Mouse (Mus musculus): Measurements from ENCODE around the gene Tnrc6a.

Tnrc6a gene

GRCm38 (mm10) chr7:123124735-123125181 lies 1.1 kb downstream of the Tnrc6a start:
- DNase-seq (ENCODE audit: low read depth), result peak; percentile 44

- no peak for DNase-seq (ENCODE audit: low read depth)
These were observed 2.4 kb downstream of the Tnrc6a start for GRCm38 (mm10) chr7:123126056-123126455.

GRCm38 (mm10) chr7:123127301-123127700 lies 3.6 kb downstream of the Tnrc6a start:
- DNase-seq (ENCODE audit: low read depth), result peak; percentile 52

- no peak for DNase-seq (ENCODE audit: low read depth)
These were observed 4.3 kb downstream of the Tnrc6a start for GRCm38 (mm10) chr7:123127981-123128380.

DNA sequence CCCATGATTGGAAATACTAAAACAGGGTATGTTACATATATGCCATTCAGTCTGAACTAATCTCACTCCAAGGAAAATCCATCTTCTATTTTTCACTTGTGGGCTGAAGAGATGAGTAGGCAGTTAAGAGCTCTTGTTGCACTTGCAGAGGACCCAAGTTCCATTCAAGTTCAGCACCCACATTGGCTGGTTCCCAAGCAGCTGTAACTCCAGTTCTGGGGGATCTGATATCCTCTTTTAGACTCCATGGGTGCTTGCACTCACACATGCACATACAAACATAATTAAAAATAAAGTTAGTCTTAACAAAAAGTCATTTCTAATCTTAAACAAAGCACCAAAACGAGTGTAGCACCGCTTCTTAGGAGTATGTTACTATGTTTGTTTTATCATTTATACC lies 5.4 kb downstream of the Tnrc6a start:
- DNase-seq (ENCODE audit: low read depth), result no peak

DNA sequence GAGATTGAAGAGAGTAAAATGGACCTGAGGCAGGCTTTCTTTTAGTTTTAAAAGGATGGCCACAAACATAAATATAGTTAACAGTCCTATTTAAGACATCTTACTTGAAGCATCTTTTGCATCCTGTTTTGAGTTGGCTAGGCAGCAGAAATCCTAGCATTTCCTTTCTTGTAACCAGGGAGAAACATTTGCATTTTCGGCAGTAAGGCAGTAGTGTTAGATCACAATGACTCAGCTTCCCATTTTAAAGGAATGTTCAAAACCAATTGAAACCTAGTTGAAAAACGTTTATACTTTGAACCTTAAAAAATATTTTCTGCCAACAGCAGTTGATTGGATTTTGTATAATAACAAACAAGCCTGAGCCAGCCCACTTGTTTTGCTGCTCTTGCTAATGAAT lies 6.5 kb downstream of the Tnrc6a start:
- DNase-seq (ENCODE audit: low read depth), result peak; percentile 36

DNA sequence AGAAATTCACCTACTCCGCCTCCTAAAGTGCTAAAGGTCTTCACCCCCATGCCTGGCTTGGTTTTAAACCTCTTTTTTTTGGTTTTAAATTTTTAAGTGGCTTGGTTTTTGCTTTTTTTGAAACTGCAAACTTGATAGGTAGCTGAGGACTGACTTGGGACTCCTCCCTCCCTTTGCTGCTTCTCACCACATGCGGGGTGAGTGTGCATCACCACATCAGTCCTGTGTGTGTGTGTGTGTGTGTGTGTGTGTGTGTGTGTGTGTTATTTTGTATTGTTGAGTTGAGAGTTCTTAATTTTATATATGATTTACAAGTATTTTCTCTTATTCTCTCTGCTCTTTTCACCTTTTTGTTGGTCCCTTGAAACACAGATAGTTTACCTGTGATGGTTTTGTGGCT lies 8.7 kb downstream of the Tnrc6a start:
- peak; percentile 26 for DNase-seq (ENCODE audit: low read depth)

GRCm38 (mm10) chr7:123134876-123135275 lies 11.2 kb downstream of the Tnrc6a start:
- DNase-seq (ENCODE audit: low read depth), result no peak

- no peak for DNase-seq (ENCODE audit: low read depth)
These were observed 12.0 kb downstream of the Tnrc6a start for GRCm38 (mm10) chr7:123135655-123136054.

DNA sequence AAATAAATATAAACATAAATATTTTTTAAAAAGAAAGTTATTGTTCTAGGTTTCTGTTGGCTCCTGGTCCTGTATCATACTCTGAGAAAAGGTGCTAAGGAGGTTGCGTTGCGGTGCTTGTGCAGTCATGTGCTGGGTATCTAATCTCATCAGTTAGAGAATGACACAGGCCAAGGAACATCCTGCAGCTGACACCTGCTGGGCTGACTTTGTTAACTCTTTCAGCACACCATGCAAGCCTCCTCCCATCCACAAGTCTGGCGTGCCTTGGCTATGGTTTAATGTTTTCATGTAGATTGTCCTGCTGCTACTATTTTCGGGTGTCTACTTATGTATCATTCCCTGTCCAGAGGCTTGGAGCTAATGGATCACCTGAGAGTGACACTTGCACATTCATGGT lies 14.3 kb downstream of the Tnrc6a start:
- DNase-seq (ENCODE audit: low read depth), result no peak

- no peak for DNase-seq (ENCODE audit: low read depth)
These were observed 22.6 kb downstream of the Tnrc6a start for GRCm38 (mm10) chr7:123146141-123146846.

DNA sequence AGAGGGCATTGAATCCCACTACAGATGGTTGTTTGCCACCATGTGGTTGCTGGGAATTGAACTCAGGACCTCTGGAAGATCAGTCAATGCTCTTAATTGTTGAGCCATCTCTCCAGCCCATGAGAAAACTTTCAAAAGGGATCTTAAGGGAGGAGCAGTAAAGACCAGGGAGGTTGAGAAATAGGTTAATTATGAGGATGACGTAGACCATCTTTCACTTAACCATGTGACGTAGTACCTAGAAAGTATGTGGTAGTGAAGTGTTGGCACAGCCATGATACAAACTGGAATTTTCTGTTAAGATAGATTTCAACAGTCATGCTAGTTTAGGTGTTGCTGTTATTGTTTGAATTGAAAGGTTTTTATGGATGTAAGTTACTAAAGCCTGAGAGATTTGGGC lies 24.1 kb downstream of the Tnrc6a start:
- no peak for DNase-seq (ENCODE audit: low read depth)

GRCm38 (mm10) chr7:123148935-123149334 lies 25.2 kb downstream of the Tnrc6a start:
- peak; percentile 32 for DNase-seq (ENCODE audit: low read depth)

DNA sequence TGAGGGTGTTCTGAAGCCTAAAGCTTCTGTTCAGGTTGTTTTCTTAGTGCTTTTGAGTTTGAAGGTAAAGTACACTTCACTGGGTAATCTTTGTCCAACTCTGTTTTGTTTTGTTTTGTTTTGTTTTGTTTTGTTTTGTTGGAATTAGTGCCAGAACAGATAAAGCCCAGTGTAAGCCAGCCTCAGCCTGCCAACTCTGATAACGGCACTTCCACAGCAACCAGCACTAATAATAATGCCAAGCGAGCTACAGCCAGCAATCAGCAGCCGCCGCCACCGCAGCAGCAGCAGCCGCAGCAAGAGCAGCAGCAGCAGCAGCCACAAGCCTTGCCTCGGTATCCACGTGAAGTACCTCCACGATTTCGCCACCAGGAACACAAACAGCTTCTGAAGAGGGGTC lies 38.7 kb downstream of the Tnrc6a start:
- DNase-seq (ENCODE audit: low read depth), result no peak

- no peak for DNase-seq (ENCODE audit: low read depth)
These were observed 43.8 kb downstream of the Tnrc6a start for GRCm38 (mm10) chr7:123167436-123167835.

- DNase-seq (ENCODE audit: low read depth), result no peak
These were observed 45.9 kb downstream of the Tnrc6a start for GRCm38 (mm10) chr7:123169618-123170017.

DNA sequence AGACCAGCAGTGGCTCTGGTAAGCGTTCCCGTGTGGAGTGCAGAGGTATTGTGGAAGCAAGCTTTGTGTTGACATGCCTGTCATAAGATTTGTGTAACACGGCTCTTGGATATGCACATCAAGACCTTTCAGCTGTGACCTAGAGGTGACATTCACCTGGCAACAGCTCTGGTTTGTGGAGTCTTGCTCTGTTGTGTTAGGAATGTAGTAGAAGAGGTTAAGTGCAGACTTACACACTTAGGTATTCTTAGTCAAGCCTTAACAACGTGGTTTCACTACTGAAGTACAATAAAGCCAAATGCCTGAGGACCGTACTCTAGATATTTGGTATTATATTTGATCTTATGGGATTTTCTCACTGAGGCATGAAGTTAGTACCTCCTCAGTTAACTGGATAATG lies 48.4 kb downstream of the Tnrc6a start:
- no peak for DNase-seq (ENCODE audit: low read depth)

GRCm38 (mm10) chr7:123177215-123177614 lies 53.5 kb downstream of the Tnrc6a start:
- DNase-seq (ENCODE audit: low read depth), result no peak

DNA sequence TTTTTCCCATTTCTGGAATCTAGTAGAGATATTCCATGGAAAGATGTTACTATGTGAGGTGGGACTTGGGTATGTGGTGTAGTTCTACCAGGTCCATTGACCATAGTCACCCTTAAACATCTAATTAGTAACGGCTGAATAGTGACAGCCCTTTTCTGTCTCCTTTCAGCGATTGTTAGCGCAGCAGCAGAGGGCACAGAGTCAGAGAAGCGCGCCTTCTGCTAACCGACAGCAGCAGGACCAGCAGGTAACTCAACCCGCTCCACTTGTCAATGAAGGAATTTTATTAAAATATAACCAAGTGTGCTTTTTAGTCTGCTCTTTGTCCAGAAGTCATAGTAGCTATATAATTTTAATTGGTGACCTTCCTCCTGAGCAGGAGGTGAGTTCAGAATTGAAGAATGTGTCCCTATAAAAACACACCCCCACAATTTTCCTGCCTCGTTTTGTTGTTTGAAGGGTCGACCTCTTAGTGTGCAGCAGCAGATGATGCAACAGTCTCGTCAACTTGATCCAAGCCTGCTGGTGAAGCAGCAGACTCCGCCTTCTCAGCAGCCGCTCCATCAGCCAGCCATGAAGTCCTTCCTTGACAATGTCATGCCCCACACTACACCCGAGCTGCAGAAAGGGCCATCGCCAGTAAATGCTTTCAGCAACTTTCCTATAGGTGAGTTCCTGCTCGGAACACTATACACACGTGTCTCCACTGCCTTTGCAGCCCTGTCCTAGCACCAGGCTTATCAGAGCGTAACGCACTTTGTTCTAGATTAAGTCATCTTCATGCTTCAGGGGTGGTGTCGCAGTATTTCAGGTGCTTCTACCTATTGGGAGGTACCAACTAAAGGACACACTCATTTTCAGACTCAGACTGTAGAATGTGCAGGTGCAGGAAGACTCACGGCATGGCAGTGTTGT lies 58.4 kb downstream of the Tnrc6a start:
- DNase-seq (ENCODE audit: low read depth), result no peak

- no peak for DNase-seq (ENCODE audit: low read depth)
These were observed 61.2 kb downstream of the Tnrc6a start for GRCm38 (mm10) chr7:123184891-123185290.

GRCm38 (mm10) chr7:123186463-123186862 lies 62.8 kb downstream of the Tnrc6a start:
- DNase-seq (ENCODE audit: low read depth), result no peak

GRCm38 (mm10) chr7:123187246-123187645 lies 63.6 kb downstream of the Tnrc6a start:
- DNase-seq (ENCODE audit: low read depth), result no peak

- no peak for DNase-seq (ENCODE audit: low read depth)
These were observed 64.8 kb downstream of the Tnrc6a start for GRCm38 (mm10) chr7:123188462-123188861.

Data from 416B (cell line).